Mouse (Mus musculus): ENCODE measurements around the gene Yipf4. TPM values are rescaled to one million over a fixed set of nuclear protein-coding genes. Genes with fewer than 3 reads are reported as not detected.
A peak's percentile ranks its signal among the peaks of the same experiment; 100 is the strongest.
"Not testable (repeated sequence)": the region's sequence is repeated elsewhere in the genome, so short reads cannot be mapped to it uniquely, and the experiment has no call there.

The Yipf4 gene
- 58.0 and 59.7 TPM in 2 replicates for polyA plus RNA-seq (2016; fragmentation: Nextera tagmentation; extraction: Ambion mirVana)

GRCm38 (mm10) chr17:74489024-74489900, at the start of gene Yipf4:
TSS of gene Yipf4 (plus strand) at chr17:74489493.
- Histone ChIP-seq H3K9ac (peak within 1 kb of the TSS; percentile 94), H3K27me3 (0 out of 2 replicates have a peak, but pooled peaks cover 5% of the 10 kb centered on the region), H3K4me2 (replicated peaks) (peak within 1 kb of the TSS; percentile 69), H3K4me1 (peaks cover 5% of the 10 kb centered on the region), H3K9me3 (replicated peaks) (no peaks in the 10 kb centered on the region), H3K27ac (peak within 1 kb of the TSS; percentile 84), H3K4me3 (peak within 1 kb of the TSS; percentile 99), H3K36me3 (peaks cover 14% of the 10 kb centered on the region)
- ATAC-seq (ENCODE audit: low FRiP score), result peak; percentile 100
- WGBS, result 5% methylated on average over 58 of the region's 58 CpGs

GRCm38 (mm10) chr17:74440486-74440885, 48.8 kb upstream of the Yipf4 start:
- no peak for ATAC-seq (ENCODE audit: low FRiP score)

GRCm38 (mm10) chr17:74449776-74450175, 39.5 kb upstream of the Yipf4 start:
- H3K9ac ChIP-seq, result no peak overlapping the region
- 85% methylated on average over 10 of the region's 10 CpGs for WGBS

More at GRCm38 (mm10) chr17:74440486-74440885, 48.8 kb upstream of the Yipf4 start:
- Histone ChIP-seq H3K27me3 (no peaks in the 10 kb centered on the region), H3K4me1 (no peaks in the 10 kb centered on the region), H3K36me3 (no peaks in the 10 kb centered on the region), H3K9me3 (replicated peaks) (no peaks in the 10 kb centered on the region), H3K27ac (no peak overlapping the region), H3K9ac (no peak overlapping the region), H3K4me2 (replicated peaks) (no peak overlapping the region), H3K4me3 (no peak overlapping the region)
- 83% methylated on average over 5 of the region's 5 CpGs for WGBS

GRCm38 (mm10) chr17:74453928-74454327, 35.4 kb upstream of the Yipf4 start:
- no peak for ATAC-seq (ENCODE audit: low FRiP score)
- WGBS, result 77% methylated on average over 3 of the region's 3 CpGs
- Histone ChIP-seq H3K4me3 (no peak overlapping the region), H3K9me3 (replicated peaks) (no peaks in the 10 kb centered on the region), H3K36me3 (no peaks in the 10 kb centered on the region), H3K9ac (no peak overlapping the region), H3K4me1 (no peaks in the 10 kb centered on the region), H3K4me2 (replicated peaks) (no peak overlapping the region), H3K27ac (no peak overlapping the region), H3K27me3 (no peaks in the 10 kb centered on the region)

More at GRCm38 (mm10) chr17:74449776-74450175, 39.5 kb upstream of the Yipf4 start:
- no peak for ATAC-seq (ENCODE audit: low FRiP score)
- Histone ChIP-seq H3K27ac (no peak overlapping the region), H3K9me3 (replicated peaks) (no peaks in the 10 kb centered on the region), H3K4me2 (replicated peaks) (no peak overlapping the region), H3K36me3 (no peaks in the 10 kb centered on the region), H3K4me1 (no peaks in the 10 kb centered on the region), H3K4me3 (no peak overlapping the region), H3K27me3 (no peaks in the 10 kb centered on the region)

GRCm38 (mm10) chr17:74454660-74455059, 34.6 kb upstream of the Yipf4 start:
- ATAC-seq (ENCODE audit: low FRiP score), result no peak
- no peaks in the 10 kb centered on the region for H3K27me3 ChIP-seq
- 94% methylated on average over 1 of the region's 1 CpGs for WGBS
- H3K9me3 ChIP-seq (replicated peaks), result no peaks in the 10 kb centered on the region
- H3K4me2 ChIP-seq (replicated peaks), result no peak overlapping the region
- no peaks in the 10 kb centered on the region for H3K36me3 ChIP-seq
- H3K4me3 ChIP-seq, result no peak overlapping the region
- H3K4me1 ChIP-seq, result no peaks in the 10 kb centered on the region
- H3K27ac ChIP-seq, result no peak overlapping the region
- no peak overlapping the region for H3K9ac ChIP-seq

GRCm38 (mm10) chr17:74455426-74455825, 33.9 kb upstream of the Yipf4 start:
- Histone ChIP-seq H3K4me2 (replicated peaks) (no peak overlapping the region), H3K27me3 (no peaks in the 10 kb centered on the region), H3K36me3 (no peaks in the 10 kb centered on the region), H3K9me3 (replicated peaks) (no peaks in the 10 kb centered on the region), H3K9ac (no peak overlapping the region), H3K4me1 (no peaks in the 10 kb centered on the region), H3K4me3 (no peak overlapping the region), H3K27ac (no peak overlapping the region)
- WGBS, result 86% methylated on average over 4 of the region's 4 CpGs
- ATAC-seq (ENCODE audit: low FRiP score), result no peak

- Histone ChIP-seq H3K9ac (no peak overlapping the region), H3K9me3 (replicated peaks) (no peaks in the 10 kb centered on the region), H3K27ac (no peak overlapping the region), H3K4me3 (no peak overlapping the region), H3K27me3 (no peaks in the 10 kb centered on the region), H3K4me1 (no peaks in the 10 kb centered on the region), H3K4me2 (replicated peaks) (no peak overlapping the region), H3K36me3 (no peaks in the 10 kb centered on the region)
- 92% methylated on average over 5 of the region's 5 CpGs for WGBS
- no peak for ATAC-seq (ENCODE audit: low FRiP score)
These were observed 32.5 kb upstream of the Yipf4 start for GRCm38 (mm10) chr17:74456825-74457224.

- Histone ChIP-seq H3K4me1 (no peaks in the 10 kb centered on the region), H3K4me3 (no peak overlapping the region), H3K36me3 (no peaks in the 10 kb centered on the region), H3K4me2 (replicated peaks) (no peak overlapping the region), H3K27ac (no peak overlapping the region), H3K9ac (no peak overlapping the region), H3K9me3 (replicated peaks) (no peaks in the 10 kb centered on the region), H3K27me3 (no peaks in the 10 kb centered on the region)
- WGBS, result 81% methylated on average over 10 of the region's 10 CpGs
- ATAC-seq (ENCODE audit: low FRiP score), result no peak
These were observed 31.2 kb upstream of the Yipf4 start for GRCm38 (mm10) chr17:74457972-74458677.

- Histone ChIP-seq H3K27me3 (no peaks in the 10 kb centered on the region), H3K9ac (no peak within 1 kb of the TSS), H3K4me3 (no peak within 1 kb of the TSS), H3K9me3 (replicated peaks) (no peaks in the 10 kb centered on the region), H3K4me2 (replicated peaks) (no peak within 1 kb of the TSS), H3K36me3 (no peaks in the 10 kb centered on the region), H3K27ac (no peak within 1 kb of the TSS), H3K4me1 (no peaks in the 10 kb centered on the region)
- WGBS, result 62% methylated on average over 8 of the region's 8 CpGs
- no peak for ATAC-seq (ENCODE audit: low FRiP score)
These were observed 30.4 kb upstream of the Yipf4 start, which contains the start of gene Nlrc4 for GRCm38 (mm10) chr17:74458711-74459408. TSS of gene Nlrc4 (minus strand) at chr17:74459142.

- no peak for ATAC-seq (ENCODE audit: low FRiP score)
- Histone ChIP-seq H3K27ac (no peak overlapping the region), H3K9me3 (replicated peaks) (no peaks in the 10 kb centered on the region), H3K27me3 (no peaks in the 10 kb centered on the region), H3K9ac (no peak overlapping the region), H3K4me3 (no peak overlapping the region), H3K4me2 (replicated peaks) (no peak overlapping the region), H3K36me3 (no peaks in the 10 kb centered on the region), H3K4me1 (no peaks in the 10 kb centered on the region)
These were observed 25.8 kb upstream of the Yipf4 start for GRCm38 (mm10) chr17:74463510-74463909.

- not testable (repeated sequence) for H3K9me3 ChIP-seq (replicated peaks); H3K9ac ChIP-seq; H3K27me3 ChIP-seq; H3K4me3 ChIP-seq; ATAC-seq (ENCODE audit: low FRiP score); H3K4me1 ChIP-seq; H3K27ac ChIP-seq; H3K36me3 ChIP-seq; H3K4me2 ChIP-seq (replicated peaks)
- WGBS, result 77% methylated on average over 2 of the region's 2 CpGs
These were observed 21.3 kb upstream of the Yipf4 start for GRCm38 (mm10) chr17:74467981-74468380.

GRCm38 (mm10) chr17:74470133-74470532, 19.2 kb upstream of the Yipf4 start:
- not testable (repeated sequence) for H3K4me1 ChIP-seq; H3K9me3 ChIP-seq (replicated peaks); H3K4me2 ChIP-seq (replicated peaks); H3K36me3 ChIP-seq; H3K27ac ChIP-seq; H3K27me3 ChIP-seq; H3K9ac ChIP-seq; ATAC-seq (ENCODE audit: low FRiP score); H3K4me3 ChIP-seq
- WGBS, result 80% methylated on average over 6 of the region's 6 CpGs
